Comparison of ENCODE assay signal across 9 mouse cellular contexts in genomic region chr9:63967408-63968172, GRCm38 (mm10). TPM values are rescaled to one million over a fixed set of nuclear protein-coding genes. Genes with fewer than 3 reads are reported as not detected.
DNase-seq lines count a peak whose midpoint lies in the region; ATAC-seq and TF ChIP-seq lines count a peak whose summit lies in the region.
"Had no signal": no experiment of that assay in that cellular context is flagged by ENCODE, and none has a peak within 500 bp of the region (broad histone marks: within the 10 kb centered on the region; RNA-seq: fewer than 3 reads in every experiment).

No protein-coding gene starts in this region.

- no peak overlapping the region for H3K9ac ChIP-seq in kidney, postnatal 0 days (ENCODE audit: low read depth, low read length)
- no peak overlapping the region for H3K9ac ChIP-seq in embryonic facial prominence, embryonic 14.5 days (ENCODE audit: low read depth, low read length)
- no peak overlapping the region for H3K9ac ChIP-seq in forebrain, postnatal 0 days
- H3K9ac ChIP-seq in liver, postnatal 0 days (replicated peaks), result no peak overlapping the region

- 55% methylated on average over 14 of the region's 14 CpGs for WGBS in kidney, postnatal 0 days
- WGBS in embryonic facial prominence, embryonic 14.5 days, result 65% methylated on average over 14 of the region's 14 CpGs
- 48% methylated on average over 14 of the region's 14 CpGs for WGBS in forebrain, postnatal 0 days
- 61% methylated on average over 14 of the region's 14 CpGs for WGBS in liver, postnatal 0 days (ENCODE audit: insufficient replicate concordance)

- TF ChIP-seq CTCF in kidney, postnatal 0 days (IDR thresholded peaks at IDR 0.05; ENCODE audit: low read depth), result no peak
- no peak for TF ChIP-seq CTCF in forebrain, postnatal 0 days (IDR thresholded peaks at IDR 0.05; ENCODE audit: low read depth)
- no peak for TF ChIP-seq CTCF in liver, postnatal 0 days (IDR thresholded peaks at IDR 0.05; ENCODE audit: low read depth)

- peak overlapping the region; percentile 84 for H3K27ac ChIP-seq in kidney, postnatal 0 days
- H3K27ac ChIP-seq in embryonic facial prominence, embryonic 14.5 days (replicated peaks; ENCODE audit: low read depth, low read length), result peak overlapping the region; percentile 59
- H3K27ac ChIP-seq in forebrain, postnatal 0 days (ENCODE audit: low read depth, low read length), result no peak overlapping the region
- peak overlapping the region; percentile 34; the same call in 1 of the 2 replicates for H3K27ac ChIP-seq in liver, postnatal 0 days (ENCODE audit: low read depth)

- no peaks in the 10 kb centered on the region for H3K27me3 ChIP-seq in kidney, postnatal 0 days (ENCODE audit: insufficient read depth, low read length)
- H3K27me3 ChIP-seq in embryonic facial prominence, embryonic 14.5 days (replicated peaks; ENCODE audit: control insufficient read depth, insufficient read depth, low read length), result no peaks in the 10 kb centered on the region
- no peaks in the 10 kb centered on the region for H3K27me3 ChIP-seq in forebrain, postnatal 0 days (ENCODE audit: insufficient read depth, low read length)
- H3K27me3 ChIP-seq in liver, postnatal 0 days (ENCODE audit: insufficient read depth, low read length), result no peaks in the 10 kb centered on the region

- no peaks in the 10 kb centered on the region for H3K9me3 ChIP-seq in kidney, postnatal 0 days (replicated peaks; ENCODE audit: low read length)
- H3K9me3 ChIP-seq in embryonic facial prominence, embryonic 14.5 days (ENCODE audit: control insufficient read depth, low read length), result no peaks in the 10 kb centered on the region
- H3K9me3 ChIP-seq in forebrain, postnatal 0 days (ENCODE audit: low read length), result no peaks in the 10 kb centered on the region
- no peaks in the 10 kb centered on the region for H3K9me3 ChIP-seq in liver, postnatal 0 days (ENCODE audit: low read length)
- H3K9me3 ChIP-seq: megakaryocyte, embryonic 14.5 days had no signal

- ATAC-seq in kidney, postnatal 0 days (replicated peaks; ENCODE audit: low FRiP score, low read depth), result no peak
- ATAC-seq in embryonic facial prominence, embryonic 14.5 days (ENCODE audit: low read depth), result no peak
- peak; percentile 65; the same call in 1 of the 2 replicates for ATAC-seq in forebrain, postnatal 0 days
- ATAC-seq in liver, postnatal 0 days, result no peak

- no peak overlapping the region for H3K4me2 ChIP-seq in kidney, postnatal 0 days (ENCODE audit: low read length)
- no peak overlapping the region for H3K4me2 ChIP-seq in embryonic facial prominence, embryonic 14.5 days (ENCODE audit: low read depth, low read length)
- no peak overlapping the region for H3K4me2 ChIP-seq in forebrain, postnatal 0 days (ENCODE audit: low read depth)
- no peak overlapping the region for H3K4me2 ChIP-seq in liver, postnatal 0 days (ENCODE audit: low read depth, low read length)

- peak; percentile 46 for DNase-seq in kidney, postnatal 0 days (ENCODE audit: low spot score)
- no peak for DNase-seq in kidney, postnatal 14 days
- DNase-seq in embryonic facial prominence, embryonic 14.5 days (ENCODE audit: low spot score), result no peak
- DNase-seq in forebrain, postnatal 0 days, result no peak
- DNase-seq in liver, postnatal 0 days, result no peak
- no peak for DNase-seq in thymus, adult 18-20 months
- DNase-seq in adrenal gland, postnatal 25 days, result no peak
- no peak for DNase-seq in right cerebral cortex, postnatal 14 days

- no peaks in the 10 kb centered on the region for H3K36me3 ChIP-seq in kidney, postnatal 0 days (ENCODE audit: insufficient read depth, low read length)
- H3K36me3 ChIP-seq in embryonic facial prominence, embryonic 14.5 days (ENCODE audit: control insufficient read depth, insufficient read depth, low read length), result 0 out of 2 replicates have a peak, but pooled peaks cover 3% of the 10 kb centered on the region
- H3K36me3 ChIP-seq in forebrain, postnatal 0 days (ENCODE audit: insufficient read depth), result no peaks in the 10 kb centered on the region
- H3K36me3 ChIP-seq in liver, postnatal 0 days (replicated peaks; ENCODE audit: insufficient read depth, low read length), result no peaks in the 10 kb centered on the region

- peaks cover 70% of the 10 kb centered on the region for H3K4me1 ChIP-seq in kidney, postnatal 0 days (replicated peaks; ENCODE audit: insufficient read depth, low read length)
- peaks cover 78% of the 10 kb centered on the region for H3K4me1 ChIP-seq in embryonic facial prominence, embryonic 14.5 days (ENCODE audit: control insufficient read depth, insufficient read depth, low read length)
- no peaks in the 10 kb centered on the region for H3K4me1 ChIP-seq in forebrain, postnatal 0 days (ENCODE audit: insufficient read depth)
- 0 out of 2 replicates have a peak, but pooled peaks cover 14% of the 10 kb centered on the region for H3K4me1 ChIP-seq in liver, postnatal 0 days (ENCODE audit: insufficient read depth)

- no peak overlapping the region for H3K4me3 ChIP-seq in kidney, postnatal 0 days (replicated peaks; ENCODE audit: low read depth, low read length)
- no peak overlapping the region for H3K4me3 ChIP-seq in embryonic facial prominence, embryonic 14.5 days (ENCODE audit: low read depth, low read length)
- no peak overlapping the region for H3K4me3 ChIP-seq in forebrain, postnatal 0 days (ENCODE audit: low read depth, low read length)
- H3K4me3 ChIP-seq in liver, postnatal 0 days (ENCODE audit: low read depth, low read length), result no peak overlapping the region
- H3K4me3 ChIP-seq: megakaryocyte, embryonic 14.5 days had no signal

- no peak for TF ChIP-seq EP300 in liver, postnatal 0 days (IDR thresholded peaks at IDR 0.05; ENCODE audit: low read depth)

RNA-seq across cellular contexts. Expression of gene Smad6, which starts 54.3 kb away (rescaled TPM):
- polyA plus RNA-seq in kidney, postnatal 0 days (2015; fragmentation: Nextera tagmentation; extraction: Ambion mirVana), result 7.2 and 10.6 TPM in 2 replicates
- 7.9 and 8.8 TPM in 2 replicates for polyA plus RNA-seq in embryonic facial prominence, embryonic 14.5 days (2014; fragmentation: Nextera tagmentation; extraction: Ambion mirVana)
- 4.5 and 7.5 TPM in 2 replicates for total RNA-seq in forebrain, postnatal 0 days (2014; rRNA removed)
- polyA plus RNA-seq in forebrain, postnatal 0 days (2015; fragmentation: Nextera tagmentation; extraction: Ambion mirVana), result 1.4 and 1.5 TPM in 2 replicates
- 1.8 and 2.9 TPM in 2 replicates for polyA plus RNA-seq in liver, postnatal 0 days (2015; fragmentation: Nextera tagmentation; extraction: Ambion mirVana)
- total RNA-seq in adrenal gland, postnatal 25 days (2021), result 12.9 and 13.6 TPM in 2 replicates
